Mouse (Mus musculus) adrenal gland, postnatal 10 days (tissue): ENCODE measurements at regions not wholly inside any gene's neighbourhood (a gene's known extent, or its start where the extent isn't known, plus 50 kb on each side); places are given as distances from the start of the nearest gene placed in this dataset.
"Not testable (repeated sequence)": the region's sequence is repeated elsewhere in the genome, so short reads cannot be mapped to it uniquely, and the experiment has no call there.

ENCODE experiments used
- DNase-seq: peaks from one replicate; pipeline ENCODE4 v3.0.0; 2021; ENCODE audit warnings: mixed read lengths

DNA sequence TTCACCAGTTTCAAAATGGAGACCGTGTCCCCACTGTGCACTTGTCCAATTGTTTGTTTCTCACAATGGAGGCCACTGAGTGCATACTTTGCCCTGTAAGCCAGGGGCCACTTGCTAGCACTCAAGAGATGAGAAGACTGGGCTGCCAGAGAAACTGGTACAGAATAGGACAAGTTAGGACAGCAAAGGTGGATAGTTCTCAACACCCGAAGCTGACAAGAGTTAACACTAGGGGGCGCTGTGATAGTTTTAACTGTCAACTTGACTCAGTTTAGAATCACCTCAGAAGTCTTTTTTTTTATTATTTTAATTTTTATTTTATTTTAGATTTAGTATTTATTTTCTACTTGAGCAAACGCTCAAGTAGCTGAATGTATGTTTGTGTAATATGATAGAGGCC lies 188.2 kb upstream of the Asap2 start:
- DNase-seq = not testable (repeated sequence)

DNA sequence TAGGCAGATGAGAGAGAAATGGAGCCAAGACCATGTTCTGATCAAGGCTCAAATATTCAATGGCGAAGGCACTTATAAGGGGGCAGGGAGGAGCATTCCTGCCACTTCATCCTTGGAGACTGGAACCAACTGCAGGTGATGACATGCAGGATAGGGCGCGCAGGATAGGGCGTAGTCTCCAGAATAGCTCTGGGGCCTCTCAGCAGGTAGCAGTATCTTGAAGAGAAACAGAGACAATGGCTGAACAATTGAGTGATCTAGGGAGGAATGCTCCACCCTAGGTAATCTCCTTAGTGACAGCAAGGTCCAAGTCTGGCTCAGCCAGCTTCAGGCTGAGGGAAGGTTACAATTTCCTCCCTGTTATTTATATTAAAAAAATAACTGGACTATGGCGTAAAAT lies 184.8 kb upstream of the Asap2 start:
- DNase-seq = not testable (repeated sequence)

DNA sequence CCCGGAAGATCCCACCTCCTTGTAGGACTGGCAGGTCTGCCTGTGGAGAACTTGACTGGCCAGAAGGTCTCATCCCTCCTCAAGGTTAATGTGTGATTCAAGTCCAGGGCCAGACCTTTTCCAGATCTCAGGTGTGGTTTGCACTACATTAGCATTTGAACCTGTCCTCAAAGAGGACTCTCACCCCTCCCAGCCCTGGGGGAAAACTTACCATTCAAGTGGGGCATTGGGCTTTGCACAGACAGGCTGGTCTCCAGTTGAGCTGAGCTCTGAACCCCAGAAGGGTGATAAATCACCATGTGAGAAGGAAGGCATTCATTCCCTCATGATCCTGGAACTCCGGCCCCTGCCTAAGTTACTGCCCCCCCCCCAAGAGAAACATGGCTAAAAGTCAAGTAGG lies 183.6 kb upstream of the Asap2 start:
- no peak for DNase-seq

DNA sequence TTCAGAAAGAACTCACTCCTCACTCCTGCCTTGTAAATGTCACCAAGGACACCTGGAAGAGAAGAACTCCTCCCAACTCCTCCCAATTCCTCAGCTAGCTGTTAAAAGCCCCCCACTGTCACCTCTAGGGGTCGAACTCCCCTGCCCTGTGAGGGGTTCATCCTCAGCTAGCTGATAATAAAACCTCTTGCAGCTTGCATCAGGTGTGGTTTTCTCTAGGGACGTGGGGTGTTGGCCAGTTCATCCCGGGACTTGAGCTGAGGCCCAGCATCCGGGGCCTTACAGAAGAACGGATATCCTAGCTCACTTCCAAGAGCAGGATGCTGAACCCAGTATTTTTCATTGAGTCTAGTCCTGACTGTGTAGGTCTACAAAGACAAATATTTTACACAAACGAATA lies 176.4 kb upstream of the Asap2 start:
- not testable (repeated sequence) for DNase-seq

DNA sequence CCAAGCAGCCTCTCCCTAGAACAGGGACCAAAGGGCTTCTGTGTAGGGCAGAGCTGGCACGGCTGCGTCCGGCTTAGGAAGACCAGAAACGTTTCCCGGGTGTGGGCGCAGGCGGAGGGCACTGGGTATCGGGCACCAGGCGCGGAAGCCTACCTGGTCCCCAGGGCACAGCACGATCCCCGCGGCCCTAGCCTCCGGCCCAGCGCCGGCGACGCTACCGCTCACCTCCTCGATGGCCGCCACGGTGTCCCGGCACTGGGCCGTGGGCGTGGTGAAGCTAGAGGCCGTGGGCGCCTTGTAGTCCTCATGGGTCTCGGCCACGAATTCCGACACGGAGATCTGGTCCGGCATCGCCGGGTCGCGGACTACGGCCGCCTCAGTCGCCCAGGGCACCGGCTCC lies 175.1 kb upstream of the Asap2 start:
- not testable (repeated sequence) for DNase-seq

DNA sequence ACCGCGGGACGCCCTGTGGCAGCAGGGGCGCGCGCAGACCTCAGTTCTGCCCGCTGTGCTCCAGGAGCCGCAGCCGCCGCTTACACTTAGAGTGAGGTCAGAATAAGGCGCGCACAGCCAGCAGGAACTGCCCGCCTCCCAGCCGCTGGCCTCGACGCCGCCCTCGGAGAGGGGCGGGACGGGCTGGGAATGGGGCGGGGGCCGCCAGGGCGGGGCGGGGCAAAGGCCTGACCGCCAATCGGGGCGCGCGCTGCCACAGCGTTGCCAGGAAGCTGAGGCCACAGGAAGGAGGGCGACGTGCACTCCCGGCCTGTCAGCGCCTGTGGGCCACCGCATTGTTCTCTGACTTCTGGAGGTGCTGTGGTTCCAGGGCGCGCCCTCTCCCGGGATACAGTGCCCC lies 174.7 kb upstream of the Asap2 start:
- DNase-seq = peak; percentile 56

DNA sequence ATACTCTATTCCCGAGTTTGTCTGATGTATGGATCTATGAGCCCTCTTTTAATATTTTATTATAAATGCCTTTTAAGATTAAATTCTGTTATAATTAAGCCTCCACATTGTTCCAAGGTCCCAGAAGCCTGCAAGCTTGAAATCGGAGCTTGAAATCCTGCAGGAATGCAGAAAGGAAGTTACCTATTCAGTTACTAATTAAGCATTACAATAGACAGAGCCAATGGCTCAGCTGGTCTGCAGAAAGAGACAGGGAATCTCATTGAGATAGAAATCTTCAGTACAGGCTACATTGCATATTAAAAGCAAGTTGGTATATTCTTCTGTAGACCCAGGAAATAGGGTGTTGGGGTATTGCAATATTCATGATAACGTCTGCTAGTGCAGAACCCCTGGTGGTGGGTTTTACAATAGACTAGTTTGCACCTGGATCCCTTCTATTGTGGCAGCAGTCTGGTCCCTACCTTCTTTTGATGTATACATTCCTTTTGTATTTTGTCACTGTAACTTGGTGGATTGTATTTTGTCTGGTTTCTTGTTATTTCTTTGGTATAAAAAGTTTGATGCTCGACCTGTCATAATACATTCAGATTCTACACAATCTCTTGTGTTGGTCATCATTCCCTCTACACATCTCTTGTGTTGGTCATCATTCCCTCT lies 146.5 kb upstream of the Asap2 start:
- not testable (repeated sequence) for DNase-seq

DNA sequence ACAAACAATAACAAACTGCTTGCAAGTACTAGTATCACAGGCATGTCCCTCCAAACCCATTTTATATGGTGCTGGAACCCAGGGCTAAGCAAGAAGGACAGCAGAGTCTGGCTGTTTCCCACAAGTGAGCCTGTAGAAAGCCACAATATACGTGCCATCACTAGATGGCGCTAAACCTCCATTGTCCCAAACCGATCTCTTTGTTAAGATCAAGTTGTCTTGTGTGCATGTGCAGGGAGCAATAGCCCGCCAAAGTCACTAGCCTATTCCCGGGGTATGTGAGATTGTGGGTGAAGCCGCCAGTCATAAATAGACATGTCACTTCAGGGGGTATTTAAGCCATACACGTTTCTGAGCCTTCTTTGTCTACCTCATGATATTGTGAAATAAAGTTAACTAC lies 145.4 kb upstream of the Asap2 start:
- peak; percentile 28 for DNase-seq

DNA sequence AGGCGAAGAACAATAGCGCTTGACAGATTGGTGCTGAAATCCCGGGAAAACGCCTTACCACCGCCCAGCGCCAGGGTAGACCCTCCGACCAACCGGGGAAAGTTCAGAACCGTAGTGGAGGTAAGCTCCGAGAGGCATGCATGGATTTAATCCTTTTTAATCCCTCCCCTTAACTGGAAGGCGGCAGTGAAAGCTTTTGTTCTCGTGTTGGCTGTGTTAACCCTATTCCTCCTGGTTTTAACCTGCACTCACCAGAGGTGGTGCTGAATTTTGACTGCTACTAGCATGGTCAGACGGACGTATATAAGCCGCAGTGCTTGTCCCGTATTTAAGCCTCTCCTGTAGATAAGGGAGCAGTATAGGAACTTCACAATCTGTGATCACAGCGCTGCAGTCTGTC lies 145.0 kb upstream of the Asap2 start:
- DNase-seq = no peak

DNA sequence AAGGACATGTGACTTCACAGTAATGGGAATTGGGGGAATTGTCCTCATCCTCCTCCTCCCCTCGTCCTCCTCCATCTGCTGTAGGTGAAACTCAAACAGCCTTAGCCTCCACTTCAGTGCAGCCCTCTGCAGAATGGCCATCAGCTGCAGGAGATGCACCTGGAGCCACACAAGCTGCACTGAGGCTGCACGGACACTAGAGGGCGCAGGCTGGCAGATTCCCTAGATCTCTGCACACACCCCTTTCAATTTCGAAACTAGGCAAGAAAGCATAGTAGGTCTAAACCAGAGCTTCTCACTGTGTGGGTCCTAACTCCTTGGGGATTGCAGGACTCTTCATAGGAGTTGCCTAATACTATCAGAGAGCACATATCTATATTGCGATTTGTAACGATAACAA lies 106.2 kb upstream of the Asap2 start:
- DNase-seq = not testable (repeated sequence)

DNA sequence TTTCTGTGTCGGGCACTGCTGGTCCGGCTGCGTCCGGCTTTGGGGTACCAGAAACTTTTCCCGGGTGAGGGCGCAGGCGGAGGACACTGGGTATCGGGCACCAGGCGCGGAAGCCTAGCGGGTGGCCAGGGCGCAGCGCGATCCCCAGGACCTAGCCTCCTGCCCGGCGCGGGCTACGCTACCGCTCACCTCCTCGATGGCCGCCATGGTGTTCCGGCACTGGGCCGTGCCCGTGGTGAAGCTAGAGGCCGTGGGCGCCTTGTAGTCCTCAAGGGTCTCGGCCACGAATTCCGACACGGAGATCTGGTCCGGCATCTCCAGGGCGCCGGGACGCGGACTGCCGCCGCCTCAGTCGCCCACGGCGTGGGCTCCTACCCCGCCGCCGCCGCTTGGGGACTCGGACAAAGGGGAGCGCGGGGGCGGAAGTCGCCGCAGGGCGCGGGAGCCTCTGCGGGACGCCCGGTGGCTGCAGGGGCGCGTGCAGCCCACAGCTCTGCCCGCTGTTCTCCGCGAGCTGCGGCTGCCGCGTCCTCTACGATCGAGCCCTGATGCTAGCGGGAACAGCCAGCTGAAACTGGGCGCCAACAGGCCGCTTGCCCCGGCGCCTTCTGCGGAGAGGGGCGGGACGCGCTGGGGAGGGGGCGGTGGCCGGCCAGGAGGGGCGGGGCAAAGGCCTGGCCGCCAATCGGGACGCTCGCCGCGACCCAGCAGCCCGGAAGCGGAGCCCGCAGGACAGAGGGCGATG lies 69.4 kb upstream of the Asap2 start:
- peak; percentile 82 for DNase-seq

DNA sequence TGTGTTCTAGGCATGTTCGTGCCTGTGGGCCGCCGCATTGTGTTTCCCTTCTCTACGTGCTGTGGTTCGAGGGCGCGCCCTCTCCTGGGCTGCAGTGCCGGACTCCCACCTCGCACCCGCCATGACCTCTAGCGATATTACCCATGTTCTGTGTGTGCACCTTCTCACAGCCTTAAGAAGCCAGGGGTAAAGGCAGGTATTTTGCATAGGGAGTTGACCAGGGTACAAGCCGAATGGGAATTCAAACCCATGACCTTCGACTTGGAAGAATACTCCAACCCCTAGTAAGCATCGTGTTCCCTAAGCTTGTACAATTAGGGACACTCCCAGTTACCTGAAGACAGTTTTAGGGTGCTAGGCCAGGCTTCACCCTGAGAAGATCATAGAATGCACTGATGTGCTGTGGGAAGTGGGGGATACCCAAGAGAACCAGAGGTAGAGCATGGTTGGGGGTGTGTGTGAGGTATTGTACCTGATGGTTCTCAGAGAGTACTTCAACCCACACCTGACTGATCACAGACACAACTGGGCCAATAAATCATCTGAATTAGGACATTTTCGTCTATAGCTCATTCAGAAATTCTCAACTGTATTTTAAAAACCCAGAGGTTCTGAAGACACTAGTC lies 68.7 kb upstream of the Asap2 start:
- not testable (repeated sequence) for DNase-seq

DNA sequence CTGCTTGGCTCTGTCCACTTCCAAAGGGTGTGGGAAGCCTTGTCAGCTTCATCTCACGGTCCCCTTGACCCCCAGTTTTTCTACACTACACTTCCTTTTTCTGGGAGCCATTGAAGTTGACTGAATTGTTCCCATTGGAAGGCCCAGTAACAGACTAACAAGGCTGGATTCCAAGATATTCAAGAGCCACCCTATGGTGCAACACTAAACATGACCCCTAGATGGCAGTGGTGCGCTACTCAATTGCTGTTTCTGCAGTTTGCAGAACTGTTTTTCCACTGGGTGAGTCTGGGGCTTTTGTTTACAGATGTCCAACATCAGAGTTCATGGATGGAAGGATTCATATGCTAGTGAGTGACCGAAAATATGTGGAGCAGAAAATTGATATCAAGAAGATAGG lies 61.3 kb upstream of the Asap2 start:
- peak; percentile 68 for DNase-seq
